Mouse (Mus musculus) gastrocnemius, postnatal 36 days (tissue): ENCODE results near the gene Vps33a. TPM values are rescaled to one million over a fixed set of nuclear protein-coding genes. Genes with fewer than 3 reads are reported as not detected.
"Not testable (repeated sequence)": the region's sequence is repeated elsewhere in the genome, so short reads cannot be mapped to it uniquely, and the experiment has no call there.

Experiments
- DNase-seq, 2 experiments: peaks; one replicate each; pipeline ENCODE4 v3.0.0; 2022
- intact Hi-C: fragments of 180-260 bp; cut with DNase I; formaldehyde crosslinking; loops from one replicate; pipeline ENCODE4 v1.15.1; 2025
- total RNA-seq, 2 experiments: library from RNA; stranded (reverse); gene quantifications; 2 replicates each; pipeline ENCODE4 v1.2.3; 2021

Gene Vps33a
- total RNA-seq, 2 experiments from 2014 or later: 28.6 to 31.1 TPM

DNA sequence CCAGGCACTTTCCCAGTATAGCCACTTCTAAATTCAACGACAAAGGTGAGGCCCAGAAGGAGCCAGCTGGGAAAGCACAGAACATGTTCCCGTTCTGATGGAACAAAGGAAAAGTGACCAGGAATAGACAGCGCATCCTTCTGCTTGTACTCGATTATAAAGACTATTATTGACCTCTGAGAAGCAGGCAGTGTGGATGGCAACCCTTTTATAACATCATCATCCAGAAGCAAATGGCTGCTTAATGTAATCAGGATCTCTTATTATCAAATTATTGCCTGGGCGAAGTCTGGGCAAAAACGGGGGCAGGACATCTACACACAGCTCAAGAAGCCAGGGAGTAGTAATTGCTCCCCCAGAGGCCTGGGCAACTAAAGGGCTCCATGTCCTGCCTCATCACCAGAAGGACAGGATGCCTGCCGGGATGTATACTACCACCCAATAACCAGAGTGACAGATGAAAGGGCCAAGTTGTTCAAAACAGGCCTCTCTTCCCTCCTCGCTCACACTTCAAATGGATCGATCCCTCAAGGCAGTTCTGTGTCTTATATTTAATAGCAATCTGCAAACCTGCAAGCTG is 46.8 kb downstream of the Vps33a start:
- intact Hi-C loops: loop anchor here (5.0 kb wide), 1 partner anchor 149 kb away; no protein-coding TSS in a partner anchor
- no peak for DNase-seq

DNA sequence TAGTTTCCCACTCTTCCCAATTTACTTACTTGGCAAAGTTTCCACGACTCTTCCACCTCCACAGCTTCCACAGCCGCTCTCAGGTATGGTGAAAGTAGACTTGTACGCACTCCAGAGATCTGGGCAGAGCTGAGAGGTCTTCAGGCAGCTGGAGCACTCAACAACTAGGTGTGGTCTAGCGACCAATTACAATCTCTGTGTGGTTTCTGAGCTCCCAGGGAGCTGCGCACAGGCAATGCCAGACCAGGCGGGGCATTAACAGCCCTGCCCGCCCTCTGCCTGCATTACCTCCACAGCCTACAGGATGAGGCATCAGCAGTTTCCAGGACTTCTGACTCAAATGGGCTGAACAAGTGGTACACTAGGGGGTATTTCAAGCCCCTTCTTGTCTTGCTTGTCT is 47.6 kb downstream of the Vps33a start, which contains the start of gene Gm49027:
Gene Gm49027, minus strand, starts transcription at position 208 of the 400 bp plus-strand sequence.
- no peak for DNase-seq
- intact Hi-C loops: loop anchor here (5.0 kb wide), 1 partner anchor 148 kb away; no protein-coding TSS in a partner anchor

DNA sequence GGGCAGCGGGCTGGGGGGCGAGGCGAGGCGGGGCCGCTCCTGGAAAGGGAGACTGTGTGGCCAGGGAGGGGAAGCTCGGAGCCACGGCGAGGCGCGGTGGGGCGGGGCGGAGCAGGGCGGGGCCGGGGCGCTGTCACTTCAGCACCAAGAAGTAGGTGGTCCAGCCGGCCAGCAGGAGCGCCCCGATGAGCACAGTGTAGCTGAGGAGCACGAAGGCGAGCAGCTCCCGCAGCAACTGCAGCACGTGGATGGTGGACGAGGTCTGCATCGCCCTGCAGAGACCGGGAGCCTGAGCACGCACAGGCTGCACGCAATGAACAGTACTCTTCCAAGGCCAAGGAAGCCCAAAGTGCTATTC is 48.5 kb downstream of the Vps33a start:
- DNase-seq: no peak
- intact Hi-C loops: no loop called here

DNA sequence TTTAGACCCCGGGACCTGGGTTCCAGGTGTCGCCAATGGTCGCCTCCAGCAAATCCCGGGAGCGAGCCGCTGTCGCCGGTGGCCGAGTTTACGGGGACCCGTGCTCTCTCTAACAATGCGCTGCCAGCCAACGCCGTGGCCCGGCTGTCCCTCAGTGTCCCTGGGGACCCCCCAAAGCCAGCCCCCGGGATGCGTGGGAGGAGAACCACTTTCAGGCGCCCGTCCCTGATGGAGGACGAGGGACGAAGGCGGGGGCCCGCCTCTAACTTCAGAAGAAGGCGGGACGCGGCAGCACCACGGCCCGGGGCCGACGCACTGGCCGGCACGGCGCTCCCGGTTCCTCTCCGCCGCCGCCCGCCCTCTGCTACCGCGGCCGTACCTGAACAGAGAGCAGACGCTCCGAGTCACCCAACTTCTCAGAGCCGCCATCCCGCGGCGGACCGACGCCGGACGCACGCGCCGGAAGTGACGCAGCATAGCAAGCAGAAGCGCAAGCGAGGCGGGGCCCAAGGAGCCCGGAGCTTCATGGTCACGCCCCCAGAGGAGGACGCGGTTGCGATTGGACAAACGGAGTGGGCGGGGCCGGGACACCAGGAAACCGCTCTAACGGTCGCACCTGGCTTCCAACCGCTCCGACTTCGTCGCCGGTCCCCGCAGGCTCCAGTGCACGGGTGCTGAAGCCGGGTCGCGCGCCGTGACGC is 49.0 kb downstream of the Vps33a start, which contains the start of gene Diablo:
Gene Diablo, minus strand, starts transcription at position 485 of the 701 bp plus-strand sequence.
- peak; percentile 97 for DNase-seq
- intact Hi-C loops: no loop called here

DNA sequence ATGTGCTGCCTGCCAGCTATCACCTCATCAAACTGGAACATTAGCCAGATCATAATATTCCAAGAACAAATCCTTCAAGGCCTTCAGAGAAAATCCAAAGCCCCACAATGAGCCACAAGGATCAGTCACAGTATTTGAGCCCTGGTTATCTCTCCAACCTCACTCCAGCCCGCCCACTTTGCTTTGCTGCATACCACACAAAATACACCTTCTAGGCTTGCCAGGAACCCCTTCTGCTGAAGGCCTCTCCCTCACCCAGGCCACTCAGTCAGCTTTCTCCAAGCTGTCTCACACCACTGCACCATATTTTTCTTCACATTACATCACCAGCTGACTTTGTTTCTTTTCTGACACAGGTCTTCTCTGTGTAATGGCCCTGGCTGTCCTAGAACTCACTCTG is 50.7 kb downstream of the Vps33a start:
- intact Hi-C loops: no loop called here
- no peak for DNase-seq

DNA sequence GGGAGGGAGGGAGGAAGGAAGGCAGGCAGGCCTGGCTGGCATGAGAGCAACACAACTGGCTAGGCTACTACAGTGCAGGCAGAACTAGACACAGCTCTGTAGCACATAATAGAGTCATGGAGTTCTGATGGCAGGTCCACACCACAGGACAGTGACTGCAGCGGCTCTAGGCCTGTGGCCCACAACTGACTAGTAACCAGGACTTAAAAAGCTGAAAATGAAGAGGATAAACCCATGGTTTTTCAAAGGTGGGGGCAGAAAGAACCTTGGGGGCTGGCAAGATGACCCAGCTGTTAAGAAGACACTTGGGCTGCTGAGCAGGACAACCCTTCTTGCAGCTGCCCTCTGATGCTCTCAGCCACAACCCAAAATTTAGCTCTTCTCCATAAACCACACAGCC is 51.2 kb downstream of the Vps33a start:
- no peak for DNase-seq
- intact Hi-C loops: no loop called here

DNA sequence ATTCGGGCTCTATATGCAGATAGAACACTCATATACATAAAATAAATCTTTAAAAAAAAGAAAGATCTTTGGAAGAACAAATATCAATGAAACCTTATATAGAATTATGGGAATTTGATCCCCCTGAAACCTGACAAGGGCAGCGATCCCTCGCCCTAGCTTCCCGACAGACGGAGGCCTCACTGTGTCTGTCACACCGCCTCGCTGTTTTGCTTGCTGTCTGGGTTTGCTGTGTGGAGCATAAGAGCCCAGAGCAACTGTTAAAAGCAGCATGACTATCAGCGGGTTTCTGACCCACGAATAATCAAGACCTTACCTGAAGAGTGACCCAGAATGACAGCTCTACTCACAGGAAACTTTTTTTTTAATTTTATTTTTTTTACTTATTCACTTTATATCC is 52.2 kb downstream of the Vps33a start:
- DNase-seq: no peak
- intact Hi-C loops: no loop called here

DNA sequence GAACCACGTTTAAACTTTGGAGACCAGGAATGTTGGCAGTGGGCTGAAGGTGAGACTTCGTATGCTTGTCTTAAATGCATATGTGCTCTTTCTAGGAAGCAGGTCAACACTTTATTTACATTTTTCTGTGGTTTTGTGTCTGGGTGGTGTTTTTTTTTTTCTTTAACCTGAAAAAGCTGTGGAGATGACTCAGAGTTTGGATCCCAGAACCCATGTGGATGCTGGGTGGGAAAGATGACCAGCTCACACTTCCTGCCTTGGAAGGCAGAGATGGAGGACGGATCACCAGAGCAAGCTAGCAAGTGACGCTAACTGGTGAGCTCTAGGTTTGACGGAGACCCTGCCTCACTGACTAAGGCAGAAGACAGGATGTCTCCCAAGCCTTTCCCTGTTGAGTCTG is 58.0 kb downstream of the Vps33a start:
- intact Hi-C loops: no loop called here
- no peak for DNase-seq

DNA sequence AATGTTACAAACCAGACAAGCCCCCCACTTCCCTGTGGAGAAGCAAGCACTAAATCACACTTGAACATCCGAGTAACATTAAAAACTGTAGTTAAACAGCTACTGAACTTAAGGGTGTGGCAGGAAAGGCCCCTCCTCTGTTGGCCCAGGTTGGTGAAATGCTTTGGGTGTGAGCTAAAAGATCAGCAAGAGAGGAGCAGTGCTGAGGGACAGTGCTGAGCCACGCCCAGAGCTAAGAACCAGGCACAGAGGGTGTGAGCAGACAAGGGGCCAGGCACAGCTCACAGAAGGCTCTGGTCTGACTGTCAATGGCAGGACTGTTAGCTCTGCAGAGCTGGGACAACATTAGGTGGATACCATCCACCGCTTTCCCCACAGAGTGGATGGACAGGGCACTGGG is 60.7 kb downstream of the Vps33a start:
- intact Hi-C loops: no loop called here
- no peak for DNase-seq

DNA sequence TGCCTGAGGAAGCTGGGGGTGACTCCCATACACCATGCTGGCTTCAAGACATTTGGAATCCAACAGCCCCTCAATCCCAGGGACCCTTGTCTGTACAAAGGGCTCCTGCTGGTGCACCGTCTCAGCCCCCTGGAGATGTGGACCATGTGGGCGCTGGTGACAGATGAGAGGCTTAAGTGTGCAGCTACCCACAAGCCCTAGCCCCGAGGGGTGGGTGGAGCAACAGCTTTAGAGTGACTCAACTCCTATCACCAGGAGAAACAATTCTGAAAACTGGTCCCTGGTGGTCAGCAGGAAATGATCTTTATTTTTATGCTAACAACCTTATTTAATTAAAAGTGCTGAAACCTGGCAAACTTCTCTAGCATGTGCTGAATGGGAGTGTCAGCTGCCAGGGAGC is 61.4 kb downstream of the Vps33a start:
- DNase-seq, intact Hi-C loops: not testable (repeated sequence)

DNA sequence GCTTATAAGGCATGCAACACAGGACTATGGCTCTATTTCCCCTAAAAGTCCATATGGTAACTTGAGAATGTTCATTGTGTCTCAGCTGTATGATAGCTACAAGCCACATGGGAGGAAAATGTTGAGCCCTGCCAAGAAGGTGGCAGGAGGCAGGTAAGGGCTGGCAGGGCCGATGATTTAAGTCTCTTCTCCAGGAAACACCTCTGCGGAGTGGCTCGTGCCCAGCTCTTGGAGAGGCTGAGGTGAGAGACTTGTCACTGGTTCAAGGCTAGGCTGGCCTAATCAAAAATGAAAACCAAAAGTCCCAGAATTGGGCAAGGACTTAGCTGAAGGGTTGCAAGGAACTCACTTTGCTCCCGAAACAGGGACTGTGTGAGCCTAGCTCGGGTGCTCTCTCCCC is 62.7 kb downstream of the Vps33a start, which contains the start of gene B3gnt4:
Gene B3gnt4, plus strand, starts transcription at position 301 of the 400 bp plus-strand sequence.
- DNase-seq: no peak
- intact Hi-C loops: no loop called here

DNA sequence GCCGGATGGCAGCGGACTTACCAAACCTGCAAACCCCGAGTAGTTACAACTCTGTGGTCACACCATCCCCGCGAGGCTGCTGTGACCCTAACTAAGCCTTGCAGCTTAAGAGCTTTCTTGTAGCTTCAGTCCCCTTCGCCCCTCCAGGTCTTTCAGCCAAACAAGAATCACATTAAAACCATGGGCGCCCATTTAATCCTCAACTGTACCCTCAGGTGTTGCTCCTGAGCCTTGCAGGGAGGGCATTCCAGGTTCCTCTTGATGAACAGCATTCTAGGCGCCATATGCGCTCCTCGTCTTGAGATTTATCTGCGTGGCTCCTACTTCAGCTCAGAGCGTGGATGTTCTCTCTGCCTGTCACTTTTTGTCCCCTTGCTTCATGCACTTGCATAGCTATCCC is 63.9 kb downstream of the Vps33a start:
- intact Hi-C loops: no loop called here
- no peak for DNase-seq

DNA sequence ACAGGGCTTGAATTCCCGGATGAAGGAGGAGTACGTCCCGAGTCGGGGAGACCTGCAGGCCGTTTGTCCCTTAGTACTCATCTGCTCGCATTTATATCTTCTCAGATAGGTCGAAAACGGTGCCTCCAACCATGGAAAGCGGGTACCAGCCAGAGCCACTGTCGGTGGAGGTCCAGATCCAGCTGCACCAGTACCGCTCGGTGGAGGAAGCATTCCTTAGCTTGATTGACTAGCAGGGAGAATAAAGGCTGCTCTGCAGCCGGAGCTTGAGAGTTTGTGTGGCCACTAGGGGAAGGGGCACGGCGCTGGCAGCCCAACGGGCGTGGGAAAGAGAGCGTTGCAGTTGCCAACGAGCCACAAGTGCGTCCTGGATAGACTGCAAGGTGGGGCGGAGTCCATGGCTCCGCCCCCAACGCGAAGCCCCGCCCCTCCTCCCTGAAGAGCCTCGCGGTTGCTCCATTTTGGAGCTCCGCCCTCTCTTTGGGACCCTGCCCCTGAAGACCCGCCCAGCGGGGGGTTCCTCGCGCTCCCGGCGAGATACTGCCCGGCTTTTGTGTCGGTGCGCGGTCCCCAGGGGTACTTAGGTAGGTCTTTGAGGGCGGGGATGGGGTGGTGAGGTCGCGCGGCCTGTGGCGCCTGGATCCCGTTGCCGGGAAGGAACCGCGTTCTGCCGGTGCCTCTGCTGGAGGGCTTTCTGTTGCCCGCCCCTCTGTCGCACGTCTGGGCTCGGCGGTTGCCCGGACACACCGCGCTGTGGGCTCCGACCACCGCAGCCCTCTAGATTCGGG is 64.7 kb downstream of the Vps33a start:
- intact Hi-C loops: no loop called here
- peak; percentile 55 to 68 for DNase-seq

DNA sequence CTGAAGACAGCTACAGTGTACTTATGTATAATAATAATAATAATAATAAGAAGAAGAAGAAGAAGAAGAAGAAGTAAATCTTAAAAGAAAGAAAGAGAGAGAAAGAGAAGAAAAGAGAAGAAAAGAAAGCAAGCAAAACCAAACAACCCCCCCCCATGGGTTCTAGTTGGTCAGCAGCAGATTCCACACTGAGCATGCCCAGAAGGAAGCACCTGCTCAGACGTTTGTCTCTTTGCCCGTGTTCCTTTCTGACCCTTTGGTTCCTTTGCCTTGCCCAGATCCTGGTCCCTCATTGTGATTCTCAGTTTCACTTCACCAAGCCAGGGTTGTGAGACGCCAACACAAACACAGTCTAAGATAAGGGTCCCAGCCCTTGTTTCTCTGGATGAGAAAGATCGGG is 70.9 kb downstream of the Vps33a start:
- intact Hi-C loops: no loop called here

DNA sequence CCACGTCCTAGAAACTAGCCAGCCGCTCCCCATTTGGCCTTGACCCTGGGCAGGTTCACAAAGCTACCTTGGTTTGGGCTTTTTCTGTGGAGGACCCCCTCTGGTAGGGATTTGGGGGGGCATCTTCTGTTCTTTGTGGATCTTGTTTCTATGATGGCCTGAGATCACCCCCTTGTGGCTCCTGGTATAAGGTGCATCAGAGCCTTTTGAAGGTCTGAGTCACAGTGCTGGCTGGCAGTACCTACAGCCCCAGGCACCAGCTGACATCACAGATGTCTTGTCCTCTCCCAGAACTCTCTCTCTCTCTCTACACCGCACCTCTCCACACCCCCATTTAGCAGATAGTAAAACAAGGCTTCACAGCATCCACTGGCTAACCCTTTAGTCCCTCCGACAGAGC is 73.1 kb downstream of the Vps33a start:
- intact Hi-C loops: loop anchor here (2.0 kb wide), 1 partner anchor 55 kb away; no protein-coding TSS in a partner anchor

More for the DNA sequence above, 70.9 kb downstream of the Vps33a start:
- no peak for DNase-seq

DNA sequence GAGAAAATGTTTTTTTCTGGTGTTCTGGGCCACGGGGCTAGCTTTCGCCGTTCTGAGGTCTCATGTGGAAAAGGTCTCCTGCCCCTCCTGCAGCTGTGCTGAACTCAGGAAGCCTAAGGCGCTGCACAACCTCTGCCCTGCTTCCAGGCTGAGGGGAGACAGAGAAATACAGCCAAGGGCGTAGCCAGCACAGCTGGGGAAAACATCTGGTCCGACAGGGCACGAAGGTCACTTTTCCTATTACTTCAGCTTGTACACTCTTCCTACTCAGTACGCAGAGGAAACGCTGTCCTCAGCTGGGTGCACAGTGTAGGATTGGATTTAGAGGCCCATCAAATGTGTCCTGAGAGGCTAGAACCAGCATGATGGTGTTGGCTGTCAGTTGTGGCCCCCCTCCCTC is 82.9 kb downstream of the Vps33a start:
- intact Hi-C loops: no loop called here
- peak; percentile 38 to 44 for DNase-seq

More for the DNA sequence above, 73.1 kb downstream of the Vps33a start:
- DNase-seq: no peak

DNA sequence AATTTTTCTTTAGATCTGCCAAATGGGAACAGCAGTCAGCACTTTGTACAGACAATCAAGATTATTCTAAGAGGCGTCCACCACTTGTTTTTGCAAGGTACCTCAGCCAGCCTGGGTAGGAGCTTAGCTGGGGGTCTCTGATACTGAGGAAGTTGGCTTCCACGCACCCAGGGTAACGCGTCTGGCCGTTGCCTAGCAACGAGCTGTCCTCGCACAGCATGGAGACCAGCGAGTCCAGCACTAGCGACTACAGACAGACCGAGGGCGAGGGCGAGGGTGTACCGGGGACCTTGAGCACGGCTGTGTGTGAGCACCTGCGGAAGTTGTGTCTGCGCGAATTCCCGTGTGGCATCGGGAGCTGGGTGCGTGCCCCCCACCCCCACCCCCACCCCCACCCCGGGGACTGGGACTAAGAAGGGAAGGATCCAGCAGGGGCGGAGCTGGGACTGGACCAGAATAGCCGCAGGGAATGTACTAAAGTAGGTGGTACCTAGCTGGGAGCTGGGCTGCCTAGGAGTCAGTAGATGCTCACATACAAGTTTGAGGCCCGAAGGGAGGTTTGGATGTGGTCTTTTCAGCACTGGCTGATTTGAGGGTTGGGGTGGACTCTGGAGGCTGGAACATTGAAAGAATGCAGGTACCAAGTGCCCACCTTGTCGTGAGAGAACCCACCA is 83.6 kb downstream of the Vps33a start, which contains the start of the genes Lrrc43 and Il31:
Gene Lrrc43, plus strand, starts transcription at position 194 of the 674 bp plus-strand sequence.
Gene Il31, minus strand, starts transcription at position 378 of the 674 bp plus-strand sequence.
- DNase-seq: no peak
- intact Hi-C loops: no loop called here

DNA sequence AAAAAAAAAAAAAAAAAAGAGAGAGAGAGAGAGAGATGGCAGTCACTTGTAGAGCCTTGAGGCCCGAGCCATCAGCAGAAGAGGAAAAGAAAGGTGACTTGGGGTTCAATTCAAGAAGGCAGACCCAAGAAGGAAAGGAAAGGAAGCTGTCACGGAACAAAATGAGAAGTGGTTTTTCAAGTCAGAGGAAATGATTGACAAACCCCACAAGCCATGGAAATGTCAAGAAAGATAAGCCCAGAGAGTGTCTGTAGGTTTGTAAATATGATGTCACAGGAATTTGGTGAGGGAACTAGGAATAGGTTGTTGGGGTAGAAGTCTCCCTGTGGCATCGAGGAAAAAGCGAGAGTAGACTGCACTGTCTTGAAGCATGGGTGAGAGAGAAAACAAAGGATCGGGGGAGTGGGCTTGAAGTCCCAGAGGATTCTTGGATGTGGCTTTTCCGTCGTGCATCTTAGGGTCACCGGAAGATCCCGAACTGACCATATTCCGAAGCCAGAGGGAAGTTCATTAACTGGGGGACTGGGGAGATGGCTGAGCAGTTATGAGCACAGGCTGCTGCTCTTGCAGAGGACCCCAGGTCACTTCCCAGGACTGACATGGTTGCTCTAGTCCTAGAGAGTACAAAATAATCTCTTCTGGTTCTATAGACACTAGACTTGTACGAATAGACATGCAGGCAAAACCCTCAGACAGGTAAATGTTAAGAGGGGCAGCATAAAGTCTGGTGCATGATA is 85.0 kb downstream of the Vps33a start:
- DNase-seq: no peak
- intact Hi-C loops: no loop called here
